Mouse (Mus musculus): ENCODE results near the gene Ccdc88c. TPM values are rescaled to one million over a fixed set of nuclear protein-coding genes. Genes with fewer than 3 reads are reported as not detected.
A peak's percentile ranks its signal among the peaks of the same experiment; 100 is the strongest.

The Ccdc88c gene
- 11.0 and 11.8 TPM in 2 replicates for polyA plus RNA-seq (2015; fragmentation: Nextera tagmentation; extraction: Ambion mirVana)

GRCm38 (mm10) chr12:101028954-101029731 is at the start of gene Ccdc88c:
Gene Ccdc88c (minus strand): TSS chr12:101029056.
- H3K4me3 ChIP-seq = peak within 1 kb of the TSS; percentile 77
- peak; percentile 90 for ATAC-seq (ENCODE audit: low read depth)
- under 1% methylated on average over 39 of the region's 56 CpGs for WGBS
- peak within 1 kb of the TSS; percentile 96 for H3K27ac ChIP-seq (replicated peaks)
- peaks cover 4% of the 10 kb centered on the region; the same call in 1 of the 2 replicates for H3K27me3 ChIP-seq
- H3K4me1 ChIP-seq (replicated peaks) = peaks cover 43% of the 10 kb centered on the region
- no peaks in the 10 kb centered on the region for H3K9me3 ChIP-seq
- H3K4me2 ChIP-seq = peak within 1 kb of the TSS; percentile 76
- peak within 1 kb of the TSS; percentile 88 for H3K9ac ChIP-seq
- no peaks in the 10 kb centered on the region for H3K36me3 ChIP-seq

GRCm38 (mm10) chr12:101077955-101078354 is 49.1 kb upstream of the Ccdc88c start:
- Histone ChIP-seq H3K4me3 (no peak overlapping the region), H3K4me2 (no peak overlapping the region), H3K27ac (replicated peaks) (no peak overlapping the region), H3K9ac (no peak overlapping the region), H3K36me3 (peaks cover 17% of the 10 kb centered on the region; the same call in 1 of the 2 replicates), H3K4me1 (replicated peaks) (peaks cover 31% of the 10 kb centered on the region), H3K27me3 (no peaks in the 10 kb centered on the region), H3K9me3 (no peaks in the 10 kb centered on the region)
- no peak for ATAC-seq (ENCODE audit: low read depth)

- Histone ChIP-seq H3K36me3 (peaks cover 15% of the 10 kb centered on the region; the same call in 1 of the 2 replicates), H3K4me2 (no peak overlapping the region), H3K27ac (replicated peaks) (no peak overlapping the region), H3K9me3 (no peaks in the 10 kb centered on the region), H3K9ac (no peak overlapping the region), H3K4me1 (replicated peaks) (peaks cover 13% of the 10 kb centered on the region), H3K27me3 (no peaks in the 10 kb centered on the region), H3K4me3 (no peak overlapping the region)
- no peak for ATAC-seq (ENCODE audit: low read depth)
- 85% methylated on average over 3 of the region's 3 CpGs for WGBS
Observed at GRCm38 (mm10) chr12:101075433-101075832, 46.6 kb upstream of the Ccdc88c start.

GRCm38 (mm10) chr12:101074821-101075429 is 46.1 kb upstream of the Ccdc88c start:
- Histone ChIP-seq H3K4me3 (no peak overlapping the region), H3K9me3 (no peaks in the 10 kb centered on the region), H3K4me1 (replicated peaks) (peaks cover 8% of the 10 kb centered on the region), H3K4me2 (no peak overlapping the region), H3K27me3 (no peaks in the 10 kb centered on the region), H3K27ac (replicated peaks) (no peak overlapping the region), H3K9ac (no peak overlapping the region), H3K36me3 (peaks cover 12% of the 10 kb centered on the region; the same call in 1 of the 2 replicates)
- no peak for ATAC-seq (ENCODE audit: low read depth)
- 95% methylated on average over 4 of the region's 4 CpGs for WGBS

GRCm38 (mm10) chr12:101069813-101070212 is 41.0 kb upstream of the Ccdc88c start:
- Histone ChIP-seq H3K9me3 (no peaks in the 10 kb centered on the region), H3K9ac (no peak overlapping the region), H3K27me3 (no peaks in the 10 kb centered on the region), H3K27ac (replicated peaks) (no peak overlapping the region), H3K4me2 (no peak overlapping the region), H3K36me3 (peaks cover 21% of the 10 kb centered on the region), H3K4me1 (replicated peaks) (no peaks in the 10 kb centered on the region), H3K4me3 (no peak overlapping the region)
- 92% methylated on average over 1 of the region's 1 CpGs for WGBS
- no peak for ATAC-seq (ENCODE audit: low read depth)

GRCm38 (mm10) chr12:101066329-101066728 is 37.5 kb upstream of the Ccdc88c start:
- H3K4me1 ChIP-seq (replicated peaks) = no peaks in the 10 kb centered on the region
- no peaks in the 10 kb centered on the region for H3K27me3 ChIP-seq
- no peak overlapping the region for H3K27ac ChIP-seq (replicated peaks)
- H3K9ac ChIP-seq = no peak overlapping the region
- H3K4me2 ChIP-seq = no peak overlapping the region
- no peaks in the 10 kb centered on the region for H3K9me3 ChIP-seq
- H3K36me3 ChIP-seq = peaks cover 52% of the 10 kb centered on the region
- 84% methylated on average over 1 of the region's 1 CpGs for WGBS
- ATAC-seq (ENCODE audit: low read depth) = no peak
- no peak overlapping the region for H3K4me3 ChIP-seq

GRCm38 (mm10) chr12:101039956-101040355 is 11.1 kb upstream of the Ccdc88c start:
- Histone ChIP-seq H3K4me1 (replicated peaks) (no peaks in the 10 kb centered on the region), H3K36me3 (peaks cover 65% of the 10 kb centered on the region)
- ATAC-seq (ENCODE audit: low read depth) = no peak

GRCm38 (mm10) chr12:101028247-101028953 is 456 bp downstream of the Ccdc88c start:
- peak overlapping the region; percentile 77 for H3K4me3 ChIP-seq

More at GRCm38 (mm10) chr12:101039956-101040355, 11.1 kb upstream of the Ccdc88c start:
- Histone ChIP-seq H3K27ac (replicated peaks) (no peak overlapping the region), H3K4me3 (no peak overlapping the region), H3K9me3 (no peaks in the 10 kb centered on the region), H3K9ac (no peak overlapping the region), H3K4me2 (no peak overlapping the region), H3K27me3 (no peaks in the 10 kb centered on the region)

GRCm38 (mm10) chr12:101027451-101028246 is 1.2 kb downstream of the Ccdc88c start:
- no peaks in the 10 kb centered on the region for H3K9me3 ChIP-seq
- peaks cover 4% of the 10 kb centered on the region; the same call in 1 of the 2 replicates for H3K27me3 ChIP-seq
- no peaks in the 10 kb centered on the region for H3K36me3 ChIP-seq
- WGBS = under 1% methylated on average over 19 of the region's 19 CpGs
- H3K9ac ChIP-seq = peak overlapping the region; percentile 88
- peak overlapping the region; percentile 77 for H3K4me3 ChIP-seq
- H3K4me1 ChIP-seq (replicated peaks) = peaks cover 58% of the 10 kb centered on the region
- peak overlapping the region; percentile 76 for H3K4me2 ChIP-seq
- H3K27ac ChIP-seq (replicated peaks) = peak overlapping the region; percentile 64
- ATAC-seq (ENCODE audit: low read depth) = no peak

More at GRCm38 (mm10) chr12:101028247-101028953, 456 bp downstream of the Ccdc88c start:
- peaks cover 51% of the 10 kb centered on the region for H3K4me1 ChIP-seq (replicated peaks)
- peak overlapping the region; percentile 76 for H3K4me2 ChIP-seq
- H3K27ac ChIP-seq (replicated peaks) = peak overlapping the region; percentile 96
- peaks cover 4% of the 10 kb centered on the region; the same call in 1 of the 2 replicates for H3K27me3 ChIP-seq
- WGBS = under 1% methylated on average over 67 of the region's 67 CpGs
- no peaks in the 10 kb centered on the region for H3K36me3 ChIP-seq
- no peaks in the 10 kb centered on the region for H3K9me3 ChIP-seq
- peak; percentile 48 for ATAC-seq (ENCODE audit: low read depth)
- peak overlapping the region; percentile 88 for H3K9ac ChIP-seq

- H3K9ac ChIP-seq = peak overlapping the region; percentile 88
- H3K27ac ChIP-seq (replicated peaks) = peak overlapping the region; percentile 64
- peak; percentile 34 for ATAC-seq (ENCODE audit: low read depth)
Observed at GRCm38 (mm10) chr12:101026946-101027345, 1.9 kb downstream of the Ccdc88c start.

GRCm38 (mm10) chr12:101026518-101026917 is 2.3 kb downstream of the Ccdc88c start:
- H3K9me3 ChIP-seq = no peaks in the 10 kb centered on the region
- H3K4me2 ChIP-seq = peak overlapping the region; percentile 76
- peaks cover 61% of the 10 kb centered on the region for H3K4me1 ChIP-seq (replicated peaks)
- peak overlapping the region; percentile 64; the same call in 1 of the 2 replicates for H3K27ac ChIP-seq (replicated peaks)
- peaks cover 7% of the 10 kb centered on the region for H3K36me3 ChIP-seq
- WGBS = 37% methylated on average over 7 of the region's 7 CpGs
- H3K27me3 ChIP-seq = peaks cover 4% of the 10 kb centered on the region; the same call in 1 of the 2 replicates
- H3K4me3 ChIP-seq = peak overlapping the region; percentile 77
- peak overlapping the region; percentile 88 for H3K9ac ChIP-seq
- no peak for ATAC-seq (ENCODE audit: low read depth)

More at GRCm38 (mm10) chr12:101026946-101027345, 1.9 kb downstream of the Ccdc88c start:
- Histone ChIP-seq H3K4me1 (replicated peaks) (peaks cover 61% of the 10 kb centered on the region), H3K4me3 (peak overlapping the region; percentile 77), H3K36me3 (peaks cover 3% of the 10 kb centered on the region), H3K27me3 (peaks cover 4% of the 10 kb centered on the region; the same call in 1 of the 2 replicates), H3K4me2 (peak overlapping the region; percentile 76), H3K9me3 (no peaks in the 10 kb centered on the region)
- 3% methylated on average over 14 of the region's 14 CpGs for WGBS
